Mouse (Mus musculus) layer of hippocampus, adult 9-10 months (tissue): ENCODE measurements around the gene Oit3.

Experiments
- DNase-seq: peaks from one replicate; pipeline ENCODE4 v3.0.0; 2022; ENCODE audit warnings: low spot score

Gene Oit3

DNA sequence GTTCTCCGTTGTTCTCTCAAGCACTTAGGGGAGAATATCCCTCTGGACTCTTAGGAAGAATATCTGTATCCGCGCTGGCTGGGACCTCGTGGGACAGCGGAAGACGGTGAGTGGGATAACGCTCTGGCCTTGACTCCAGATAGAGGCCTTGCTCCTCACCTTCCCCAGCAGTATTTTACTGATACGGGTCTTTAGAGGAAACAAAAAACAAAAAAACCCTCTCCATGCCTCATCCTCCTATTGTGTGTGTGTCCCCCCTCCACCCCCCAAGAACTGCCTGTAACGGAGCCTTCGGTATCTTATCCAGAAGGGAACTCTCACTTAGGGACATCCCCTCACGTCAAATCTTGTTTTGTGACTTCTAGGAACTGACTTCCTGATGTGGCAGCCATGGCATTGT is at the start of gene Oit3:
TSS of gene Oit3 (minus strand) at position 44 of the 400 bp plus-strand sequence.
- no peak for DNase-seq

DNA sequence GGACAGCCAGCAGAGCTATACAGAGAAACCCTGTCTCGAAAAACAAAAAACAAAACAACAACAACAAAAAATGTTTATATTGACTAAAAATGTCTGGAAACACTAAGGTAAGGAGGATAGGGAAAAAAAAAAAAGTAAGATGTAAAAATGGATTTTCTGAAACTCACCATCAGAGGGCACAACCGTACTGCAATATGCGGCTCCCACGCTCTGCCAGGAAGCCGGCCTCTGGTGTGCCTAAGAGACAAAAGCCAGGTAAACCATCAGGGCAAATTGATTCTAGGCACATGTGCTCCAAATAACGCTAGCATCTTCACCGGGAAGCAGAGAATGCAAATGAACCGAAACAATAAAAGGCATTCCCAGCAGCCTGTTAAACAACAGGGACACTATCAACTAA is 49.3 kb upstream of the Oit3 start:
- DNase-seq = no peak

GRCm38 (mm10) chr10:59489411-59489810 is 47.8 kb upstream of the Oit3 start:
- DNase-seq = no peak

DNA sequence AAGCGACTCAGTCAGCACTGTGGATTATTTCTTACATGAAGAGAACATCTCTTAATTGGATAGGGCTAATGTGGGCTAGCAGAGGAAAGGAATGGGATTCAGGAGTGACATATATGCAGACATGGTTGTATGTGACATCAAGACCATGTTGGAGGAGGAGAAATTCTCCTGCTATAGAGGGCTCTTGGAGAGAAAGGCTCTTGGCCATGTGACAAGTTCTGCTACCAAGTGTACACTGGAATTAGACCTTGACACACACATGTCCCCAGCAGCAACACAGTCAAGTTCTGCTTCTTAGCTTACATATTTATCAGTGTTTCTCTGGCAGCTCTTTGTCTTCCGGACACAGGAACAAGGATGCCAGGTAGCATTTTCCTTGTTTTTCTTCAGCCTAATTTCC is 45.8 kb upstream of the Oit3 start:
- DNase-seq = no peak

DNA sequence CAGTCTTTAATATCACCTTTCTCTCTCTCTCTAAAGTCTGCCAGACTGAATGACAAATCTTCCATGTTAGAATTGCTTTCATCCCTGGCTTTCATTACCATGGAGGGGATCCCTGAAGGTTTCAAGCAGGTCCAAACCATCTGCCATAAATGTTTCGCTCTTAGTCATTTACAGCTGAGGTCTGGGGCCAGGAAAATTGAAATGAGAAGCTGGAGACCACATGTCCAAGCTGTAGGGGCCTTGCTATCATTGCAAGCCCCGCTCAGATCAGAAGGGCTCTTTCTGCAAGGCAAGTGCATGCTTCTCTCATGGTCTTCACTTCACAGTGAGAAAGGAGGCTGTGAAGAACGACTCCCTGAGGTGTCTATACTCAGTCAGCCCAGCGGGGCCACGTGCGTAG is 42.7 kb upstream of the Oit3 start:
- DNase-seq = no peak

DNA sequence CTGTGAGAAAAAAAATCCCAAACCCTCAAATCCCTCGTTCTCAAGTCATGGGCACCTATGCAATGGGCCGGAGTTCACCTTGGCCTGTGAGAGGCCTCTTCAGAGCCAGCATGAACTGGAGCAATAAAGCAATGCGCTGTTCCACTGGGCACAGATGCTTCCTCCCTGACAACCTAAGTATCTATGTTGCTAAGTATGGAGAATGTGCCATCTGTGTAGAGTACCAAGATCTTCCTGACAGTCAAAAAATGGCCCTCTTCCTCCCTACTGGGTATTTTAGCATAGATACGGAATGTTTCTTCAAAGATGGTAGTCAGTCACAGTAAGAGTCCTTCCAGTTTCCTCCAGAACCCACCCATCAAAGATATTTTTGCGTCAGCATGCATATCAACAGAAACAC is 39.8 kb upstream of the Oit3 start:
- no peak for DNase-seq

DNA sequence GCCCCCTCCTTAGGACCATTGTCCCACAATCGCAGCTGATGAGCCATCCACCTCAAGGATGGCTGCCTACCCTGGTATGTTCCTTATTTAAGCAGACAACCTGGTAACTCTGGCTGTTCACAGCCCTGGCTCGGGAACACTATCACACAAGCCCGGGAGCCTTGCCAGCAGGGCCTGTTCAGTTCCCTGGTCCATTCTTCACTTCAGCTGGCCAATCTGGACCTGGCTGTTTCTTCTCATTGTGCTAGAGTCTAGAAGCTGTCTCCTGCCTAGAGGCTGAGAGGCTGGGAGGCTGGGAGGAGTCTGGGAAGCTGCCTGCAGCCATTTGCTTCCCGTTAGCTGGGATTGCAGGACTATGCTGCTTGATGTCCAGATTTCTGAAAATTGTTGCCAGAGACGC is 28.9 kb upstream of the Oit3 start:
- no peak for DNase-seq

DNA sequence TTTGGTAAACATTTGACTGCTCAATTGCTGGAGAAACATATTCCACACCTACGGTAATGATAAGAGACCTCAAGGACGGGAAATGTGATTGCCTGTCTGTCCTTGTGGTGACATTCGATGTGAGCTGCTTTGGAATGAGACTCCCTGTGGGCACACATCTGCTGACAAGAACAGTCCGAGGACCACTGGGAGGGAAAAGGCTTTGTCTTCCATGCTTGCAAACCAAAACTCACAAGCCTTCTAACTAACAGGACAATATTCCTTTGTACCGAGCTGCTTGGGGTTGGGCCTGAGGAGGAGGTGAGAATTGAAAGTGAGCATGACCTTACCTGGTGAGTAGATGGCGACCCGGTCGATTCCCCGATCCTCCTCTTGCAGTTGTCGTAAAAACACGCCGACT is 25.7 kb upstream of the Oit3 start:
- DNase-seq = no peak

- DNase-seq = no peak
Measured at GRCm38 (mm10) chr10:59466626-59467025, 25.0 kb upstream of the Oit3 start.

DNA sequence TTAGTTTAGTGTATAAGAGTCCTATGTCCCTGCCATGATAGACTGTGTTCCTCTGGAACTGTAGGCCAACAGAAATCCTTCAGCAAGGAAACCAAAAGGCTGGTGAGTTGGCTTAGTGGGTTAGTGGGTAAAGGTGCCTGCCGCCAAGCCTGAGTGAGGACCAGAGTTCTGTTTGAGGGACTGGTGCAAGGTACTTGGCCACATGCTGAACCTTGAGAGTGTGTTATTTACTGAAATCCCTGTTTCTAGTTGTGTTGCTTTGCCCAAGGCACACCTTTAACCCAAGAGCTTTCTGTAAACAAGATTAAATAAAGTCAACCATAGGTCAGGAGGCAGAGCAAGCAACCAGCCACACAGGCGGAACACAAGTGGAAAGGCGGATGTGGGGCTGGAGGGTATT is 24.0 kb upstream of the Oit3 start:
- DNase-seq = no peak

- DNase-seq = no peak
Measured at GRCm38 (mm10) chr10:59462307-59462706, 20.7 kb upstream of the Oit3 start.

DNA sequence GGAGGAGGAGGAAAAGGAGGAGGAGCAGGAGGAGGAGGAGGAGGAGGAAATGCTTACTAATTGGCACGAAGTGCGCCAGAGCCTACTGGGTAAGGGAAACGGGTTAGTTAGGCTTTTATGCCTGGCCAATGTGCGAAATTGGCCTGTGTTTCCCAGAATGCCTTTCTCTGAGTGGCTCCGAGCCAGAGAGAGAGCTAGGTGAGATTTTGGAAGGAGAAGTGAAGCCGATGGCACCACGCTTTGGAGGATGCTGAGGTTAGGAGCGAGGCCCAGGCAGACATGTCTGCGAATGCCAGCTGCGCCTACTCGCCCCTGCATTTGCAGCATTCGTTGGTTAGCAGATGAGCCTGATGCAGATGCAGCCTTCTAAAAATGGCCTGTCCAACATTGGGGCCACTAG is 18.2 kb upstream of the Oit3 start:
- DNase-seq = no peak

GRCm38 (mm10) chr10:59454631-59455030 is 13.1 kb upstream of the Oit3 start:
- no peak for DNase-seq

DNA sequence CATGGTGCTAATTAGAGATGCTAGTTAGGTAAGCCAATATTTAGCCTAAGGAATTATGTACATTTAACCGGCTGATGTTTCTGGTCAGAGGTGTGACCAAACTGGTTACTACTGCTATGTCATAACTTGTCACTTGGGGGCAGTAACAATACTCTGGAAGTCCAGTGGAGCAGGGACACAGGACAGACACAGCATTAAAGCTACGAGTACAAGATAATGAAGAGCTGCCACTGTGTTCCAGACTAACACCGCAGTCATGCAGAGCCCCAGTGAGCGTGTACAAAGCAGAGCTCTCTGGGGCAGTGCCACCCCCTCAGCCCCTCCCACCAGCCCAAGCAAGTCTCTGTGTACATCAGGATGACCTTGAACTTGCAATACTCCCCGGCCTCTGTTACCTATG is 10.3 kb upstream of the Oit3 start:
- DNase-seq = no peak

GRCm38 (mm10) chr10:59447546-59447945 is 6.0 kb upstream of the Oit3 start:
- DNase-seq = no peak

DNA sequence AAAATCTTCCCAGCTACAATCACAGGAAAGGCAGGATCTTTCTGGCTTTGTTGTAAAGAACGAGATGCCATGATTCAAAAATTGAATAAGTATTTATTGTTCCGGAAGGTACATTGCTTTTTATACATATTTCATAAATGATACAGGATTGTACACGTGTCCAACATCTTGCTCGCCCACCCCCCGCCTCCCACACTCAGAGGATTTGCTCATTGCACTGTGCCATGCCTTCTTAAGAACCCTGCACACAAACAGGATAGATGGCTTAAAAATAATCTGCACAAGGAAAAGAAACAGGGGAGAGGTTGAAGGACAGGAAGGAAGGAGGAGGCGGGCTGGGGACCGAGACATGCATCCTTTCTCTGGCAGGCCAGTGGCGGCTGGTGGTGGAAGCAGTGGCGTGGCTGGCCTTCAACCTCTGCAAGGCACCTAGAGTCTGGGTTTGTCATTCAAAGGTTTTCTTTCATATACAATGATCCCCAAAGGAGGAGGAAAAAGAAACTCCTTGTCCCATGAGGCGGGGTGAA is 5.4 kb upstream of the Oit3 start:
- no peak for DNase-seq

GRCm38 (mm10) chr10:59444635-59445034 is 3.1 kb upstream of the Oit3 start:
- no peak for DNase-seq

- DNase-seq = no peak
Measured at GRCm38 (mm10) chr10:59444106-59444505, 2.5 kb upstream of the Oit3 start.

DNA sequence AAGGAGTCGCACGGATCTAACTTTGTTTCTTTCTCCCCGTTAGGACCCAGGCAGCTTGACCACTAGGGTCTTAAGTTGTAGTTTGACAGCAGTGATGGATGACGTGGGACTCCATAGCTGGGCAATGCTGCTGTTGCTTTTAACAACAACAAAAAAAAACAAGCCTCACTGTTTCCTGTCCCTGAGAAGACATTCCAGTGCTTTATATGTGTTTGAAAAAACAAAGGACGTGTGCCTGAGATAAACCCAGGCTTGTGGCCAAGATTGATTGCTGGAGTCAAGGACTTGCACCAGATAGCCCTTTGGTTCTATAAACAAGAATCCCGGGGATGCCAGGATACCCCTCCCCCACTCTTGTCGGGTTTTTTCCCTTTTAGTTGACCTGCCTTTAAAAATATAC is 1.6 kb upstream of the Oit3 start:
- DNase-seq = no peak

GRCm38 (mm10) chr10:59440177-59440576 is 1.4 kb downstream of the Oit3 start:
- DNase-seq = no peak

- DNase-seq = no peak
Measured at GRCm38 (mm10) chr10:59439508-59439931, 2.1 kb downstream of the Oit3 start.

DNA sequence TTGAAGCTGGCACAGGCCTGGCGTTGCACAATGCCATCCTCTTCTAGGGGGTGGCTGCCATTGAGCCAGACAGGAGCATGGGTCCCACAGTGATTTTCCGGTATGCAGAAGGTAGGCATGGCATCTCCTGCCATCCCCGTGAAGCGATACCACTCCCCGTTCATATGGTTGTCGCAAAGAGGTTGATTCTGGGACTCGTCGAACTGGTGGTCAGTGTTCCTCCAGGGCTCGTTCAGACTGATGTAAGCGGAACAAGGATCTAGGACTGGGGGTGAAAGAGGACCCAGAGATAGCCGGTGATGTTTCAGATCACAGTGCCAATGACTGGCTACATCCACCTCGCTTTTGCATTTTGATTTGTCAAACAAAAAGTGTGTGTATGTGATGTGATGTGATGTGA is 2.9 kb downstream of the Oit3 start:
- DNase-seq = no peak

- no peak for DNase-seq
Measured at GRCm38 (mm10) chr10:59435746-59436145, 5.8 kb downstream of the Oit3 start.

GRCm38 (mm10) chr10:59430701-59431218 is 10.8 kb downstream of the Oit3 start:
- no peak for DNase-seq
